Mouse (Mus musculus) cerebellum, adult 2 months (tissue): ENCODE measurements around the gene Gfm1. TPM values are rescaled to one million over a fixed set of nuclear protein-coding genes. Genes with fewer than 3 reads are reported as not detected.

Experiments used
- DNase-seq, 2 experiments: peaks; one replicate each; pipeline ENCODE4 v3.0.0; 2021
- H3K27ac ChIP-seq: fragments of 200-500 bp; 2 replicates; pipeline ENCODE4 v1.5.1; 2012; ENCODE audit warnings: low read length, control low read depth, inconsistent platforms; ENCODE audit not compliant: insufficient read depth
- H3K27me3 ChIP-seq: fragments of 200-500 bp; 2 replicates; pipeline ENCODE4 v1.6.1; 2012; ENCODE audit warnings: inconsistent platforms, mild to moderate bottlenecking, low read length, moderate library complexity; ENCODE audit not compliant: control insufficient read depth, insufficient read depth
- H3K4me1 ChIP-seq: fragments of 200-500 bp; 2 replicates; pipeline ENCODE4 v1.6.1; 2011; ENCODE audit warnings: low read length; ENCODE audit not compliant: control insufficient read depth, insufficient read depth
- H3K4me3 ChIP-seq: fragments of 200-500 bp; replicated peaks from 2 replicates; pipeline ENCODE3; 2011; ENCODE audit warnings: mild to moderate bottlenecking, low read depth, low read length, control low read depth; ENCODE audit not compliant: insufficient read depth
- CTCF ChIP-seq: fragments of 200-500 bp; IDR thresholded peaks from 2 replicates; pipeline ENCODE4 v1.5.1; 2011; ENCODE audit warnings: low read depth, mild to moderate bottlenecking, control low read depth, low read length, moderate library complexity, borderline replicate concordance; ENCODE audit not compliant: insufficient read depth
- POLR2A ChIP-seq: fragments of 200-500 bp; IDR thresholded peaks from 2 replicates; pipeline ENCODE4 v1.6.1; 2011; ENCODE audit warnings: low read length, control low read depth, borderline replicate concordance; ENCODE audit not compliant: insufficient read depth
- WGBS: fragments of 180-500 bp; shearing (Covaris S2); methylation state at CpG from one replicate; pipeline ENCODE4 v1.1.7; 2018; 5-methylcytosine and 5-hydroxymethylcytosine counted together
- polyA plus RNA-seq: library from polyadenylated mRNA; depleted of rRNA; stranded (reverse); fragments of >200 nt; gene quantifications from 2 replicates; pipeline ENCODE4 v1.2.3, GENCODE M21; 2012

Gfm1 gene
- polyA plus RNA-seq, 1 experiment: 48.1 TPM

DNA sequence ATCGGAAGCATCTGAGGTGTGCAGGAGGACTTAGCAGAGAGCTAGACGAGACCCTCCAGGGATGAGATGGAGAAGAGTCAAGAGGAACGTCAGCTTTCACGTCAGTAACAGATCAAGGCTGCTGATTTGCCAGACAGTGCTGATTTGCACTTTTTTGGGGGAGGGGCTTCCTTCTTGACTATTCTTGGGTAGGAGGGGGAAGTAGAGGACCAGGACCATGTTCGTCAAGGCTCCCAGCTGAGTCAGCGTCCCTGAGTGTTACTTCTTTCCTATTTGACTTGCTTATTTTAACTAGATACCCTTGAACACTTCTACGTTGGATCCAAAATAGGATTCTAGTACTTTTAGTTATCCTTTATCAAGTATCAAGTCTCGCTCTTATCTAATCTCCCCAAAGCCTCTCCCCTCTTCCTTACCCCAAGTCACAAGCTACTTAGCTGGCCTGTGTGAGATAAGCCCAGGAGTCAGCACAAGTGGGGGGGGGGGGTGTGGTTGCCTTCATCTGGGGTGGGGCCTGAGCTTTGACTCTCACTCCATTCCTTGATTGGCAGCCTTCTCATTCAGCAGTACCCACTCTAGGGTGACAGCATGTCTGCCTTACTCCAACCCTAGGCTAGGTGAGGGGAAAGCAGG lies 69.0 kb downstream of the Gfm1 start:
- H3K27me3 ChIP-seq: no peaks in the 10 kb centered on the region
- no peak for DNase-seq
- no peaks in the 10 kb centered on the region for H3K4me1 ChIP-seq
- 82% methylated on average over 8 of the region's 8 CpGs for WGBS
- no peak overlapping the region for H3K4me3 ChIP-seq
- TF ChIP-seq POLR2A (no peak), CTCF (no peak)
- H3K27ac ChIP-seq: no peak overlapping the region

GRCm38 (mm10) chr3:67499406-67499791 lies 69.5 kb downstream of the Gfm1 start:
- 91% methylated on average over 4 of the region's 4 CpGs for WGBS

GRCm38 (mm10) chr3:67503878-67504277 lies 74.0 kb downstream of the Gfm1 start:
- Histone ChIP-seq H3K4me3 (no peak overlapping the region), H3K4me1 (no peaks in the 10 kb centered on the region), H3K27ac (no peak overlapping the region), H3K27me3 (no peaks in the 10 kb centered on the region)
- WGBS: 15% methylated on average over 3 of the region's 3 CpGs
- TF ChIP-seq CTCF (no peak), POLR2A (no peak)
- no peak for DNase-seq

More at GRCm38 (mm10) chr3:67499406-67499791, 69.5 kb downstream of the Gfm1 start:
- TF ChIP-seq POLR2A (no peak), CTCF (no peak)
- no peak for DNase-seq
- H3K4me1 ChIP-seq: no peaks in the 10 kb centered on the region
- no peak overlapping the region for H3K4me3 ChIP-seq
- no peak overlapping the region for H3K27ac ChIP-seq
- no peaks in the 10 kb centered on the region for H3K27me3 ChIP-seq

GRCm38 (mm10) chr3:67505286-67505685 lies 75.4 kb downstream of the Gfm1 start:
- no peaks in the 10 kb centered on the region for H3K4me1 ChIP-seq
- no peak overlapping the region for H3K27ac ChIP-seq
- H3K27me3 ChIP-seq: no peaks in the 10 kb centered on the region
- no peak for TF ChIP-seq POLR2A
- 87% methylated on average over 2 of the region's 2 CpGs for WGBS
- DNase-seq: no peak
- H3K4me3 ChIP-seq: no peak overlapping the region

GRCm38 (mm10) chr3:67508216-67508892 lies 78.5 kb downstream of the Gfm1 start:
- no peak for DNase-seq
- Histone ChIP-seq H3K27ac (no peak overlapping the region), H3K4me3 (no peak overlapping the region), H3K27me3 (no peaks in the 10 kb centered on the region), H3K4me1 (no peaks in the 10 kb centered on the region)
- WGBS: 87% methylated on average over 10 of the region's 10 CpGs
- TF ChIP-seq POLR2A: no peak

GRCm38 (mm10) chr3:67512807-67513206 lies 82.9 kb downstream of the Gfm1 start:
- Histone ChIP-seq H3K4me3 (no peak overlapping the region), H3K4me1 (no peaks in the 10 kb centered on the region), H3K27ac (no peak overlapping the region), H3K27me3 (peaks cover 1% of the 10 kb centered on the region; the same call in 1 of the 2 replicates)
- WGBS: 2% methylated on average over 5 of the region's 5 CpGs
- DNase-seq: peak; percentile 59 to 72
- TF ChIP-seq POLR2A (no peak), CTCF (peak; percentile 68; the same call in 1 of the 2 replicates)

DNA sequence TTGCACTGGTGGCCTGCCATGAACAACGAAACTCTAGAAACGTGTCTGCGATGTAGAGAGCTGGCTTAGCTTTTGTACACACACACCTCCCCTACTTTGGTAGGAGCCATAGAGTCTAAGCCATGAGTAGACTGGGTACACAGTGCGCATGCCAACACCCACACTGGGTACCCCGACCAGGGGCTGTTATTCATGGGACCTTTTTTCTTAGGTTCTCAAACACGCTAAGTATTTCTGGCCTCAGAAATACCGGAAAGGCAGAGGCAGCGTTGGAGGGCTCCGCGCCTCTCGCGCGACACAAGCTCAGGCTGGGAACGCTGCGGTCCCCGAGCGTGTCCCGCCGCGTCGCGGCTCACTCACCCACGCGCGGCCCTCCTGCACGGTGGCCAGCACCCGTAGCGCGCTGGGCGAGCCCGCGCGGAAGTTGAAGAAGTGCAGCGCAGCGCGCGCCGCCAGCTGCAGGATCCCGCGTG lies 84.9 kb downstream of the Gfm1 start:
- no peak for TF ChIP-seq POLR2A
- no peak for TF ChIP-seq CTCF
- peak in 1 of 2 experiments; percentile 13 for DNase-seq
- no peak overlapping the region for H3K27ac ChIP-seq
- no peaks in the 10 kb centered on the region for H3K4me1 ChIP-seq
- H3K27me3 ChIP-seq: peaks cover 1% of the 10 kb centered on the region; the same call in 1 of the 2 replicates
- H3K4me3 ChIP-seq: peak overlapping the region; percentile 36
- 4% methylated on average over 40 of the region's 40 CpGs for WGBS

DNA sequence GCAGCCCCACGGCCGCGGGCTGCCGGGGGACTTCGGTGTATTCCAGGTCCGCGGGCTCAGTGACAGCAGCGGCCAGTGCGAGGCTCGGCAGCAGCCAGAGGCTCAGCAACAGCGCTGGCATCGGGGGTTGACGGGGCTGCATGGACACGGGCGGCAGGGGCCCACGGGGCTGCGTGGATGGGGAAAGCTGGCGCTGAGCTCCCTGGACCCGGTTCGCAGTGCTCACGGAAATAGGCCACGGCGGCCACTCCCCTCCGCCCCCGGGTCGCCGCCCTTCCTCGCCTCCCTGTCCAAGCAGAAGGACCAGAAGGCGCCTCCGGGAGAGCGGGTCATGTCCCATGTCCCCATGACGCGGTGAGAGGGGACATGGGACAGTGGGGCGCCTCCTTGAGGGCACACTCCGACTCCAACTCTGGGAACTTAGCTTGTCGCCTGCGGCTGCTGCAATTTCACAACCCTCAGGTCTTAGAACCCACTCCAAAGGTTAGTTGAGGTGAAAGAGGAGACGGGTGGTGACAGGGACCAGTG lies 85.4 kb downstream of the Gfm1 start, which contains the start of gene Rarres1:
Gene Rarres1, minus strand, starts transcription at position 250 of the 528 bp plus-strand sequence.
- peak in 1 of 2 experiments; percentile 12 for DNase-seq
- Histone ChIP-seq H3K27ac (no peak within 1 kb of the TSS), H3K4me1 (no peaks in the 10 kb centered on the region), H3K4me3 (peak within 1 kb of the TSS; percentile 36), H3K27me3 (peaks cover 1% of the 10 kb centered on the region; the same call in 1 of the 2 replicates)
- WGBS: 2% methylated on average over 38 of the region's 38 CpGs
- TF ChIP-seq POLR2A (no peak), CTCF (no peak)
